In genomic region chr5:98363428-98363827, GRCm38 (mm10) we compare ENCODE assay signal across 10 mouse cellular contexts. TPM values are rescaled to one million over a fixed set of nuclear protein-coding genes. Genes with fewer than 3 reads are reported as not detected.
A peak's percentile ranks its signal among the peaks of the same experiment; 100 is the strongest.
DNase-seq lines count a peak whose midpoint lies in the region; ATAC-seq and TF ChIP-seq lines count a peak whose summit lies in the region.
"Had no signal": no experiment of that assay in that cellular context is flagged by ENCODE, and none has a peak within 500 bp of the region (broad histone marks: within the 10 kb centered on the region; RNA-seq: fewer than 3 reads in every experiment).

No protein-coding gene starts in this region.

- no peaks in the 10 kb centered on the region for H3K27me3 ChIP-seq in ES-Bruce4 (ENCODE audit: control insufficient read depth, insufficient read depth, low read length, poor library complexity, severe bottlenecking)
- no peaks in the 10 kb centered on the region for H3K27me3 ChIP-seq in liver, embryonic 14.5 days (ENCODE audit: control insufficient read depth, insufficient read depth, low read length)

- WGBS in liver, embryonic 14.5 days (ENCODE audit: insufficient replicate concordance): 38% methylated on average over 8 of the region's 8 CpGs

- peak; percentile 57 for TF ChIP-seq CTCF in layer of hippocampus, adult 2 months (conservative IDR thresholded peaks at IDR 0.05)
- peak; percentile 82 for TF ChIP-seq CTCF in ES-Bruce4 (IDR thresholded peaks at IDR 0.05; ENCODE audit: low read depth, low read length)
- TF ChIP-seq CTCF in liver, embryonic 14.5 days (IDR thresholded peaks at IDR 0.05; ENCODE audit: low read depth): peak; percentile 53

- no peaks in the 10 kb centered on the region for H3K4me1 ChIP-seq in ES-Bruce4 (ENCODE audit: control insufficient read depth, insufficient read depth, low read length)
- no peaks in the 10 kb centered on the region for H3K4me1 ChIP-seq in liver, embryonic 14.5 days (replicated peaks; ENCODE audit: control insufficient read depth in 2 of 2, insufficient read depth in 2 of 2, low read length in 1 of 2)

- H3K4me3 ChIP-seq in layer of hippocampus, adult 2 months: no peak overlapping the region
- no peak overlapping the region for H3K4me3 ChIP-seq in ES-Bruce4 (ENCODE audit: low read depth, low read length)
- H3K4me3 ChIP-seq in liver, embryonic 14.5 days (ENCODE audit: insufficient read depth in 1 of 2, low read depth in 2 of 2, low read length in 2 of 2): no peak overlapping the region

- H3K4me2 ChIP-seq in liver, embryonic 14.5 days (ENCODE audit: low read depth): no peak overlapping the region

- ATAC-seq in liver, embryonic 14.5 days (ENCODE audit: insufficient read depth): no peak

- no peak for DNase-seq in layer of hippocampus, adult 2 months (ENCODE audit: low spot score in 2 of 2)
- no peak for DNase-seq in layer of hippocampus, postnatal 10 days (ENCODE audit: low spot score in 2 of 2)
- DNase-seq in ZHBTc4 (ENCODE audit: low read depth, low spot score): peak; percentile 88
- DNase-seq in liver, embryonic 14.5 days (ENCODE audit: low read depth in 3 of 3, low spot score in 3 of 3): no peak
- no peak for DNase-seq in cerebellum, adult 11 months
- DNase-seq in layer of hippocampus, adult 8-10 months (ENCODE audit: low spot score in 2 of 2): no peak
- no peak for DNase-seq in right cerebral cortex, adult 2 months (ENCODE audit: low spot score in 2 of 2)
- DNase-seq: left cerebral cortex, postnatal 4 days had no signal

- TF ChIP-seq POLR2A in ES-Bruce4 (IDR thresholded peaks at IDR 0.05; ENCODE audit: insufficient read depth, low read length): no peak

- no peak overlapping the region for H3K27ac ChIP-seq in layer of hippocampus, adult 2 months
- no peak overlapping the region for H3K27ac ChIP-seq in ES-Bruce4 (ENCODE audit: insufficient read depth, low read length)
- no peak overlapping the region for H3K27ac ChIP-seq in liver, embryonic 14.5 days

- no peaks in the 10 kb centered on the region for H3K9me3 ChIP-seq in ES-Bruce4 (replicated peaks; ENCODE audit: control insufficient read depth, insufficient read depth, low read length, poor library complexity, severe bottlenecking)
- no peaks in the 10 kb centered on the region for H3K9me3 ChIP-seq in liver, embryonic 14.5 days (ENCODE audit: control insufficient read depth, low read length)

- H3K36me3 ChIP-seq in ES-Bruce4 (ENCODE audit: control insufficient read depth, insufficient read depth, low read length, poor library complexity, severe bottlenecking): no peaks in the 10 kb centered on the region
- no peaks in the 10 kb centered on the region for H3K36me3 ChIP-seq in liver, embryonic 14.5 days (replicated peaks; ENCODE audit: control insufficient read depth, insufficient read depth, low read depth)

- no peak for TF ChIP-seq EP300 in ES-Bruce4 (IDR thresholded peaks at IDR 0.05; ENCODE audit: insufficient read depth, low read depth, low read length)
- TF ChIP-seq EP300 in liver, embryonic 14.5 days (IDR thresholded peaks at IDR 0.05; ENCODE audit: low read depth): no peak

- H3K9ac ChIP-seq in ES-Bruce4 (ENCODE audit: low read depth, poor library complexity, severe bottlenecking): no peak overlapping the region
- H3K9ac ChIP-seq in liver, embryonic 14.5 days (replicated peaks): no peak overlapping the region

RNA-seq across cellular contexts. Expression of gene Cfap299, which starts 34.3 kb away (rescaled TPM):
- under 1 TPM in 1 of 2 experiments, not detected in 1; 0.64 TPM for total RNA-seq in layer of hippocampus, adult 2 months (2021)
- total RNA-seq in layer of hippocampus, postnatal 10 days (2021): 1 to 10 TPM in 1 of 2 experiments, not detected in 1; 2.2 TPM
- 1.2 TPM in 1 of 2 replicates, not detected in the other for polyA plus RNA-seq in ES-Bruce4 (2011; ENCODE audit: insufficient read depth, insufficient read length, low read depth, missing spikeins)
- polyA plus RNA-seq in liver, embryonic 14.5 days (2012; rRNA removed): not detected in 2 replicates
- not detected in 2 replicates for polyA plus RNA-seq in liver, embryonic 14.5 days (2014; fragmentation: Nextera tagmentation; extraction: Ambion mirVana)
- total RNA-seq in layer of hippocampus, adult 8-10 months (2022): 1 to 10 TPM in 2 of 4 experiments, under 1 TPM in 1, not detected in 1; 0.41 to 1.2 (median 1.1) TPM
- polyA plus RNA-seq: intestine, embryonic 14.5 days had no signal
